Mouse (Mus musculus): ENCODE measurements around the gene Nemp1.

GRCm38 (mm10) chr10:127748847-127749612 is 82.3 kb downstream of the Nemp1 start:
- no peak for TF ChIP-seq CTCF (IDR thresholded peaks at IDR 0.05; ENCODE audit: low read depth)
- no peak for TF ChIP-seq EP300 (IDR thresholded peaks at IDR 0.05; ENCODE audit: low read depth)
